Comparison of ENCODE assay signal across 8 mouse cellular contexts in the genomic region with DNA sequence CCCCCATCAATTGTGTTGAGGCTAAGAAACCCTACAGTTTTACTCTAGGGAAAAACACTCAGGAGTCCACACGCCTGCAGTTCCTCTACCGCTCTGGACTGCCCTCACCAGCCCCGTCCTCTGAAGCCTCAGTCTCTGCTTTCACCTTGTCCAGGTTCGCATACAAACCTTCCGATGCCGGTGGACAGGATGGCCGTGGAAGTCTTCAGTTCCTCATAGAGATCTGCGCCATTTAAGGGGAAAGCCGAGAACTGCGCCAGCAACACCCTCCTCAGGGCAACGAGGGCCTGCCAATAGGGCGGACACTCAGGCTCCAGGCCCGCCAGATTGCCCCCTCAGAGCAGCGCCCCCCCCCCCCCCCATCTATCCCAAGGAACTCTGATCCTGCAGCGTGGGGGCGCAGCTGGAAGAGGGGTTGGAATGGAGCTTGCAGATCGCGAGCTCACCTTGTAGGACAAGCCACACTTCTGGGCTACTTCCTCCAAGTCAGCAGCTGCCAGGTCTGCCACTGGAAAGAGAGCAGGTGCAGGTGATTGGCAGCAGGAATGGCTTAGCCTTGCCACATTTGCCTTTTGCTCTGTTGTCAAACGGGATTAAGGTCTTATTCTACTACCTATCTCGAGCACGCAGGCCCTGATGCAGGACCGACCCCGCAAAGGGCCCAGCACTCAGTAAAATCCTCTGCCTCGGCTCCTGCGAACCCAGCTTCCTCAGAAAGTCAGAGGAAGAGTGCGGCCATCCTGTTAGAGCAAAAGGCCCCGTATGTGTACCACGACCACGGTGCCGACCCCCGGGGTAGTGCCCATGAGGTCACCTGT. TPM values are rescaled to one million over a fixed set of nuclear protein-coding genes. Genes with fewer than 3 reads are reported as not detected.
A peak's percentile ranks its signal among the peaks of the same experiment; 100 is the strongest.
DNase-seq lines count a peak whose midpoint lies in the region; ATAC-seq and TF ChIP-seq lines count a peak whose summit lies in the region.

No protein-coding gene starts in this region.

- no peaks in the 10 kb centered on the region for H3K36me3 ChIP-seq in limb, embryonic 13.5 days
- no peaks in the 10 kb centered on the region for H3K36me3 ChIP-seq in midbrain, postnatal 0 days (ENCODE audit: insufficient read depth, low read length)

- no peaks in the 10 kb centered on the region for H3K9me3 ChIP-seq in limb, embryonic 13.5 days
- H3K9me3 ChIP-seq in midbrain, postnatal 0 days (ENCODE audit: low read length) = no peaks in the 10 kb centered on the region

- WGBS in limb, embryonic 13.5 days = 7% methylated on average over 31 of the region's 31 CpGs
- WGBS in midbrain, postnatal 0 days = 6% methylated on average over 30 of the region's 31 CpGs

- peaks cover 15% of the 10 kb centered on the region; the same call in 1 of the 2 replicates for H3K27me3 ChIP-seq in limb, embryonic 13.5 days
- H3K27me3 ChIP-seq in midbrain, postnatal 0 days (ENCODE audit: insufficient read depth, low read length) = peaks cover 8% of the 10 kb centered on the region; the same call in 1 of the 2 replicates

- DNase-seq in frontal cortex, postnatal 36 days (ENCODE audit: low spot score in 2 of 2) = no peak
- DNase-seq in cerebellum, postnatal 25 days = peak; percentile 41 to 45
- DNase-seq in heart, postnatal 4 days = peak; percentile 20
- peak; percentile 14 for DNase-seq in midbrain, postnatal 0 days (ENCODE audit: low spot score)
- DNase-seq in gastrocnemius, adult 18-20 months (ENCODE audit: low spot score) = no peak

- H3K9ac ChIP-seq in limb, embryonic 13.5 days = peak overlapping the region; percentile 75
- peak overlapping the region; percentile 52 for H3K9ac ChIP-seq in midbrain, postnatal 0 days (replicated peaks; ENCODE audit: low read length, poor library complexity, severe bottlenecking)

- H3K4me1 ChIP-seq in limb, embryonic 13.5 days = peaks cover 19% of the 10 kb centered on the region
- H3K4me1 ChIP-seq in midbrain, postnatal 0 days (ENCODE audit: insufficient read depth, low read length) = no peaks in the 10 kb centered on the region

- peak overlapping the region; percentile 64 for H3K4me3 ChIP-seq in limb, embryonic 13.5 days
- peak overlapping the region; percentile 57 for H3K4me3 ChIP-seq in midbrain, postnatal 0 days (ENCODE audit: low read depth, low read length)

- peak overlapping the region; percentile 83 for H3K4me2 ChIP-seq in limb, embryonic 13.5 days (replicated peaks)
- peak overlapping the region; percentile 92 for H3K4me2 ChIP-seq in midbrain, postnatal 0 days (ENCODE audit: low read depth, low read length, poor library complexity, severe bottlenecking)

- peak; percentile 55 for ATAC-seq in frontal cortex, adult (ENCODE audit: low TSS enrichment)
- ATAC-seq in CD4-positive, CD25-positive, alpha-beta regulatory T cell, adult 4 months = peak; percentile 55
- no peak for ATAC-seq in limb, embryonic 13.5 days (ENCODE audit: low FRiP score, low read depth)
- peak; percentile 44; the same call in 1 of the 2 replicates for ATAC-seq in midbrain, postnatal 0 days (ENCODE audit: low FRiP score)

- peak overlapping the region; percentile 61 for H3K27ac ChIP-seq in limb, embryonic 13.5 days
- peak overlapping the region; percentile 18 for H3K27ac ChIP-seq in midbrain, postnatal 0 days (ENCODE audit: low read depth, low read length)

- TF ChIP-seq CTCF in midbrain, postnatal 0 days (IDR thresholded peaks at IDR 0.05) = no peak

RNA-seq across cellular contexts. Expression of a gene that starts 0.7 kb away (rescaled TPM):
- polyA plus RNA-seq in CD4-positive, CD25-positive, alpha-beta regulatory T cell, adult 4 months (2017; shearing (Covaris generic)) = 10 to 100 TPM; 26.7 to 35.3 TPM
- total RNA-seq in heart, postnatal 4 days (2021) = 10 to 100 TPM; 10.2 to 11.0 TPM
- polyA plus RNA-seq in limb, embryonic 13.5 days (2015; fragmentation: Nextera tagmentation; extraction: Ambion mirVana) = 9.5 and 12.6 TPM in 2 replicates
- 8.4 and 11.2 TPM in 2 replicates for total RNA-seq in midbrain, postnatal 0 days (2014; rRNA removed)
- 11.0 and 11.2 TPM in 2 replicates for polyA plus RNA-seq in midbrain, postnatal 0 days (2015; fragmentation: Nextera tagmentation; extraction: Ambion mirVana)
- total RNA-seq in gastrocnemius, adult 18-20 months (2021) = 1 to 10 TPM; 2.9 to 4.7 TPM

RNA-seq across cellular contexts. Expression of a gene that starts 2.2 kb away (rescaled TPM):
- under 1 TPM in 1 of 2 experiments, not detected in 1; 0.24 TPM for polyA plus RNA-seq in CD4-positive, CD25-positive, alpha-beta regulatory T cell, adult 4 months (2017; shearing (Covaris generic))
- total RNA-seq in heart, postnatal 4 days (2021) = under 1 TPM; 0.12 to 0.16 TPM
- polyA plus RNA-seq in limb, embryonic 13.5 days (2015; fragmentation: Nextera tagmentation; extraction: Ambion mirVana) = 0.19 and 0.23 TPM in 2 replicates
- not detected in 2 replicates for total RNA-seq in midbrain, postnatal 0 days (2014; rRNA removed)
- polyA plus RNA-seq in midbrain, postnatal 0 days (2015; fragmentation: Nextera tagmentation; extraction: Ambion mirVana) = 0.22 and 0.27 TPM in 2 replicates
- total RNA-seq in gastrocnemius, adult 18-20 months (2021) = not detected

RNA-seq across cellular contexts. Expression of a gene that starts 18.5 kb away (rescaled TPM):
- 10 to 100 TPM; 44.3 to 71.1 TPM for polyA plus RNA-seq in CD4-positive, CD25-positive, alpha-beta regulatory T cell, adult 4 months (2017; shearing (Covaris generic))
- 10 to 100 TPM; 17.4 to 20.1 TPM for total RNA-seq in heart, postnatal 4 days (2021)
- 39.5 and 41.3 TPM in 2 replicates for polyA plus RNA-seq in limb, embryonic 13.5 days (2015; fragmentation: Nextera tagmentation; extraction: Ambion mirVana)
- 24.9 and 28.7 TPM in 2 replicates for total RNA-seq in midbrain, postnatal 0 days (2014; rRNA removed)
- 29.8 and 30.1 TPM in 2 replicates for polyA plus RNA-seq in midbrain, postnatal 0 days (2015; fragmentation: Nextera tagmentation; extraction: Ambion mirVana)
- 10 to 100 TPM; 10.4 to 13.9 TPM for total RNA-seq in gastrocnemius, adult 18-20 months (2021)

RNA-seq across cellular contexts. Expression of a gene that starts 18.7 kb away (rescaled TPM):
- polyA plus RNA-seq in CD4-positive, CD25-positive, alpha-beta regulatory T cell, adult 4 months (2017; shearing (Covaris generic)) = 10 to 100 TPM in 1 of 2 experiments, 1 to 10 TPM in 1; 8.6 to 10.2 TPM
- total RNA-seq in heart, postnatal 4 days (2021) = 1 to 10 TPM; 3.6 to 4.4 TPM
- polyA plus RNA-seq in limb, embryonic 13.5 days (2015; fragmentation: Nextera tagmentation; extraction: Ambion mirVana) = 12.3 and 14.7 TPM in 2 replicates
- 2.0 and 7.8 TPM in 2 replicates for total RNA-seq in midbrain, postnatal 0 days (2014; rRNA removed)
- 2.0 and 2.5 TPM in 2 replicates for polyA plus RNA-seq in midbrain, postnatal 0 days (2015; fragmentation: Nextera tagmentation; extraction: Ambion mirVana)
- 1 to 10 TPM; 6.3 to 7.4 TPM for total RNA-seq in gastrocnemius, adult 18-20 months (2021)

RNA-seq across cellular contexts. Expression of a gene that starts 20.6 kb away (rescaled TPM):
- polyA plus RNA-seq in CD4-positive, CD25-positive, alpha-beta regulatory T cell, adult 4 months (2017; shearing (Covaris generic)) = under 1 TPM in 1 of 2 experiments, not detected in 1; 0.12 TPM
- 100 to 1,000 TPM; 177 to 187 TPM for total RNA-seq in heart, postnatal 4 days (2021)
- 18.2 and 20.0 TPM in 2 replicates for polyA plus RNA-seq in limb, embryonic 13.5 days (2015; fragmentation: Nextera tagmentation; extraction: Ambion mirVana)
- total RNA-seq in midbrain, postnatal 0 days (2014; rRNA removed) = 0.05 and 0.19 TPM in 2 replicates
- 2.9 and 3.1 TPM in 2 replicates for polyA plus RNA-seq in midbrain, postnatal 0 days (2015; fragmentation: Nextera tagmentation; extraction: Ambion mirVana)
- total RNA-seq in gastrocnemius, adult 18-20 months (2021) = 100 to 1,000 TPM; 186 to 189 TPM

Comparison
In these comparisons a context has a peak if more than half of its experiments do, and no peak if none do; other contexts are left out.
1. DNase-seq: peak in cerebellum, postnatal 25 days (2 of 2), heart, postnatal 4 days (single experiment) and midbrain, postnatal 0 days (single experiment); none in frontal cortex, postnatal 36 days (0 of 2) and gastrocnemius, adult 18-20 months (single experiment).